Mouse (Mus musculus): Measurements from ENCODE around the gene Osbpl10. TPM values are rescaled to one million over a fixed set of nuclear protein-coding genes. Genes with fewer than 3 reads are reported as not detected.

Gene Osbpl10
- polyA plus RNA-seq, 1 experiment from 2014 or later, result 3.5 TPM

DNA sequence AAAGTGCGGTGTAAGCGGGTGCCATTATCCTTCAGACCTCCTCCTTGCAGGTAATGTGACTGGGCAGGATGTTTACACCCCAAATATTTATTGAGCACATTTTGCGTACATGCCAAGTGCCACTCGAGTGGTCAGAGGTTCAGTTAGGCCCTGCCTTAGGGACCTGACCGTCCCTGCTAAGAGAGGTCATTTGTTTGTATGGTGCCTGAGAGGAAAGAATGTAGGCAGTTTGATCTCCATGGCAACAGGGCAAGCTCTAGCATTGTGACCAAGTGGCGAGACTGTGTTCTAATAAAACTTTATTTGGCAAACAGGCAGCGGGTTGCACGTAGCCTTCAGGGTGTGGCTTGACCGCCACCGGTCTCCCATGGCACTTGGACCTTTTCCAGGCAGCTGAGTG lies 12.1 kb downstream of the Osbpl10 start:
- WGBS, result 71% methylated on average over 10 of the region's 10 CpGs
- Histone ChIP-seq H3K27me3 (replicated peaks; ENCODE audit: control insufficient read depth, insufficient read depth, low read length) (no peaks in the 10 kb centered on the region), H3K27ac (ENCODE audit: low read depth, low read length) (no peak overlapping the region)

DNA sequence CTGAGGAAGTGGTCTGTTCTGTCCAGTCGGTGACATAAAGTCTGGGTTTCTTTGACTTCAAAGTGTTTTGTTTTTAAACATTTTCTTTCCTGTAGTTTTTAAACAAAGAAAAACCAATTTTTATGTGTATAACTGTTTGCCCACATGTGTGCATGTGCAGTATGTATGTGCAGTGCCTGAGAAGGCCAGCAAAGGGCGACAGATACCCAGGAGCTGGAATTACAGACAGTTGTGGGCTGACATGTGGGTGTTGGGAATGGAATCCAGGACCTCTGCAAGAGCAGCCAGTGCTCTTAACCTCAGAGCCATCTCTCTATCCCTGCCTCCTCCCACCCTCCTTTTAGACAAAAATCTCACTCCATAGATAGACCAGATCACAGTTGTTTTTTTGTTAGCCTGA lies 14.2 kb downstream of the Osbpl10 start:
- H3K27me3 ChIP-seq (replicated peaks; ENCODE audit: control insufficient read depth, insufficient read depth, low read length), result no peaks in the 10 kb centered on the region
- peaks cover 8% of the 10 kb centered on the region for H3K9me3 ChIP-seq (ENCODE audit: control insufficient read depth, low read length)
- no peaks in the 10 kb centered on the region for H3K36me3 ChIP-seq (ENCODE audit: control insufficient read depth, insufficient read depth, low read length)
- H3K4me3 ChIP-seq (ENCODE audit: low read length), result no peak overlapping the region
- H3K4me1 ChIP-seq (ENCODE audit: control insufficient read depth, insufficient read depth, low read depth, low read length), result peaks cover 6% of the 10 kb centered on the region; the same call in 1 of the 2 replicates
- H3K4me2 ChIP-seq (ENCODE audit: low read length), result no peak overlapping the region
- 84% methylated on average over 2 of the region's 2 CpGs for WGBS
- no peak overlapping the region for H3K27ac ChIP-seq (ENCODE audit: low read depth, low read length)
- no peak overlapping the region for H3K9ac ChIP-seq (ENCODE audit: low read depth, low read length)
- ATAC-seq, result no peak

More for the DNA sequence above, 12.1 kb downstream of the Osbpl10 start:
- ATAC-seq, result no peak
- no peak overlapping the region for H3K9ac ChIP-seq (ENCODE audit: low read depth, low read length)
- peaks cover 8% of the 10 kb centered on the region for H3K9me3 ChIP-seq (ENCODE audit: control insufficient read depth, low read length)
- no peak overlapping the region for H3K4me3 ChIP-seq (ENCODE audit: low read length)
- H3K4me2 ChIP-seq (ENCODE audit: low read length), result no peak overlapping the region
- H3K36me3 ChIP-seq (ENCODE audit: control insufficient read depth, insufficient read depth, low read length), result no peaks in the 10 kb centered on the region
- peaks cover 6% of the 10 kb centered on the region; the same call in 1 of the 2 replicates for H3K4me1 ChIP-seq (ENCODE audit: control insufficient read depth, insufficient read depth, low read depth, low read length)

DNA sequence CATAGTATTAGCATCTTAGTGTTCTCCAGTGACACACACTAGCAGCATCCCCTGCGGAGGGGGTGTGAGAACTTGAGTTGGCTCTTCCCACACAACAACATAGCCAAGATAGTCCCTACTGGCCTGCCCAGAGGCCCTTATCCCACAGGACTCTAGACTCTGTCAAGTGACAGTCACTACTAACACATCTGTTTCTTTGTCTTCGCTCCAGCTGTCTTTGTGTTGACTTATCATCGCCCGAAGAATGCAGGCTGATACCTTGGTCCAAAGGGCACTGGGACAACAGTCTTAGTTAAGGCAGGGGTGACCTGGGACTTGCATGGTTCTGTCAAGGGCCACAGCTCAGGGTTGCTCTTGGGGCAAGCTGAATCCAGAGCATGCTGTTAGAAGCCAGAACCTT lies 16.9 kb downstream of the Osbpl10 start:
- no peak for ATAC-seq
- peaks cover 8% of the 10 kb centered on the region for H3K9me3 ChIP-seq (ENCODE audit: control insufficient read depth, low read length)
- H3K9ac ChIP-seq (ENCODE audit: low read depth, low read length), result no peak overlapping the region
- H3K27ac ChIP-seq (ENCODE audit: low read depth, low read length), result no peak overlapping the region
- WGBS, result 86% methylated on average over 4 of the region's 4 CpGs
- no peaks in the 10 kb centered on the region for H3K36me3 ChIP-seq (ENCODE audit: control insufficient read depth, insufficient read depth, low read length)
- H3K4me1 ChIP-seq (ENCODE audit: control insufficient read depth, insufficient read depth, low read depth, low read length), result no peaks in the 10 kb centered on the region
- no peaks in the 10 kb centered on the region for H3K27me3 ChIP-seq (replicated peaks; ENCODE audit: control insufficient read depth, insufficient read depth, low read length)
- H3K4me3 ChIP-seq (ENCODE audit: low read length), result no peak overlapping the region
- no peak overlapping the region for H3K4me2 ChIP-seq (ENCODE audit: low read length)

DNA sequence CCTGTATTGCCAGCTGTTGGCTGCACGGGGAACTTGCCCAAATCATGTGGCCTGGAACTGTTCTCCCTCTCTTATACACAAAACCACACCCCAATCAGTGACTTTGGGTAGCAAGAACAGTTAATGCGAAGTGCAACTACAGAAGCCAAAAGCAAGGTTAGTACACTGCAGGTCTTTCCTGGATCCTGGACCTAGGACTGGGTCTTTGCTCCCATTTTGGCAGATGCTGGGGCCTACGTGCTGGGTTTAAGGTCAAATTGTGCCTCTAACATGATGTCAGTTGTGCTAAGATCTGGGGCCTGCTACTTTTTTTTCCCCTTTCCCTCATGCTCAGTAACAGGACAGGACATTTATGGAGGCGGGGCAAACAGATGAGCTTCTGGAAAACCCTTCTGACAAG lies 17.3 kb downstream of the Osbpl10 start:
- Histone ChIP-seq H3K4me2 (ENCODE audit: low read length) (no peak overlapping the region), H3K9me3 (ENCODE audit: control insufficient read depth, low read length) (peaks cover 8% of the 10 kb centered on the region), H3K4me1 (ENCODE audit: control insufficient read depth, insufficient read depth, low read depth, low read length) (no peaks in the 10 kb centered on the region), H3K27me3 (replicated peaks; ENCODE audit: control insufficient read depth, insufficient read depth, low read length) (no peaks in the 10 kb centered on the region), H3K4me3 (ENCODE audit: low read length) (no peak overlapping the region), H3K27ac (ENCODE audit: low read depth, low read length) (no peak overlapping the region), H3K36me3 (ENCODE audit: control insufficient read depth, insufficient read depth, low read length) (no peaks in the 10 kb centered on the region), H3K9ac (ENCODE audit: low read depth, low read length) (no peak overlapping the region)
- no peak for ATAC-seq
- 91% methylated on average over 4 of the region's 4 CpGs for WGBS

DNA sequence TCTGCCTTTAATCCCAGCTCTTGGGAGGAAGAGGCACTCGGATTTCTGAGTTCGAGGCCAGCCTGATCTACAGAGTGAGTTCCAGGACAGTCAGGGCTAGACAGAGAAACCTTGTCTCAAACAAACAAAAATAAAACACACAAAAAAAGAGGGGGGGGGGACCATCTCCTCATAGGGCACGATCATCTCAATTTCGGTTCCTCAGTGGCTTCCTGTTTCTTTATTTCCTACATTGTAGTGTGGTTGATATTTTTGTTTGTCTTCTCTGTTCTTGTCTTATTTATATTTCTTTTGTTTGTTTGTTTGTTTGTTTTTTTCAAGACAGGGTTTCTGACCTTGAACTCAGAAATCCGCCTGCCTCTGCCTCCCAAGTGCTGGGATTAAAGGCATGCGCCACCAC lies 18.1 kb downstream of the Osbpl10 start:
- H3K4me3 ChIP-seq (ENCODE audit: low read length), result no peak overlapping the region
- peaks cover 8% of the 10 kb centered on the region for H3K9me3 ChIP-seq (ENCODE audit: control insufficient read depth, low read length)
- H3K27me3 ChIP-seq (replicated peaks; ENCODE audit: control insufficient read depth, insufficient read depth, low read length), result no peaks in the 10 kb centered on the region
- H3K4me1 ChIP-seq (ENCODE audit: control insufficient read depth, insufficient read depth, low read depth, low read length), result no peaks in the 10 kb centered on the region
- ATAC-seq, result no peak
- no peak overlapping the region for H3K27ac ChIP-seq (ENCODE audit: low read depth, low read length)
- H3K36me3 ChIP-seq (ENCODE audit: control insufficient read depth, insufficient read depth, low read length), result no peaks in the 10 kb centered on the region
- WGBS, result 98% methylated on average over 6 of the region's 6 CpGs
- H3K9ac ChIP-seq (ENCODE audit: low read depth, low read length), result no peak overlapping the region
- no peak overlapping the region for H3K4me2 ChIP-seq (ENCODE audit: low read length)

DNA sequence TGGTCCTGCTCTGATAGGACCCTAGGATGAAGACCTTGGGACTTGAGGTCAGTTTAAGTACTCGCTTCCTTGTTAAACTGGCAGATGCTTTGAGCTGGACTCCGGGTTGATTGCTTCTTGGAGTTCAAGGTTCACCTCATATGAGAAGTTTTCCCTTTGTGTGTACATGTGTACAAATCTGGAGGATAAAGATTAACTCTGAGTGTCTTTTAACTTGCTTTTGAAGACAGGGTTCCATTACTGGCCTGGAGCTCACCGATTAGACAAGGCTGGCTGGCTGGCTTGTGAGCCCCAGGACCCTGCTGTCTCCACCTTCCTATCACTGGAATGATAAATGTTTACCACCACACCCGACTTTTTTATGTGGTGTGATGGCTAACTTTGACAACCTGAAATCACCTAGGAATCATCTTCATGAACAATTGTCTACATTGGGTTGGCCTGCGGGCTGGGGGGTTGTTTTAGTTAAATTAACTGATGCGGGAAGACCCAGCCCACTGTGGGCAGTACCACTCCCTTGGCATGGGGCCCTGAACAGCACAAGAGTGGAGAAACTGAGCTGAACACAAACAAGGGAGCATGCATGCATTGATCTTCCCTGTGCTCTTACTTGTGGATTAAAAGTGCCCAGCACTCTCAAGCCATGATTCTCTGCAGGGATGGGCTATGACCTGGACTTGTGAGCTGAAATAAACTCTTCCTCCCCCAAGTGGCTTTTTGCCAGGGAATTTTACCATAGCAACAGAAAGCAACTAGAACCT lies 20.8 kb downstream of the Osbpl10 start:
- H3K27me3 ChIP-seq (replicated peaks; ENCODE audit: control insufficient read depth, insufficient read depth, low read length), result no peaks in the 10 kb centered on the region
- no peak overlapping the region for H3K27ac ChIP-seq (ENCODE audit: low read depth, low read length)
- H3K9ac ChIP-seq (ENCODE audit: low read depth, low read length), result no peak overlapping the region
- H3K4me2 ChIP-seq (ENCODE audit: low read length), result no peak overlapping the region
- no peak overlapping the region for H3K4me3 ChIP-seq (ENCODE audit: low read length)
- ATAC-seq, result no peak
- H3K9me3 ChIP-seq (ENCODE audit: control insufficient read depth, low read length), result no peaks in the 10 kb centered on the region
- H3K36me3 ChIP-seq (ENCODE audit: control insufficient read depth, insufficient read depth, low read length), result no peaks in the 10 kb centered on the region
- 91% methylated on average over 6 of the region's 6 CpGs for WGBS
- no peaks in the 10 kb centered on the region for H3K4me1 ChIP-seq (ENCODE audit: control insufficient read depth, insufficient read depth, low read depth, low read length)

DNA sequence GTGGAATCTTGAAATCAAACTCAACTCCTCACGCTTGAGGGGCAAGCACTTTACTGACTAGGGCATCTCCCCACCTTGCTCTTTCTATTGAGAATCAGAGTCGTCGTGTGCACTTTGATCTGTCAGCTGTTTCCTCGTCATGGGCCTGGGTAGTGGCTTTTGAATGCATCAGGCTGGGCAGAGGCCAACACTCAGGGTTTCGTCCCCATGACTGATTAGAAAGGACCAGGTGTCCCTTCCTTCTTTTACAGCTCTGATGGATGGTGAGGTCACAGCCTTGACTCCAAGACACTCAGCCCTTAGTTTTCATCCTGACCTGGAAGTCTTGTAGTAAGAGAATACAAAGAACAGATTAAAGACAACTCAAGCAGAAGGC lies 21.4 kb downstream of the Osbpl10 start:
- no peak overlapping the region for H3K4me3 ChIP-seq (ENCODE audit: low read length)
- no peak overlapping the region for H3K9ac ChIP-seq (ENCODE audit: low read depth, low read length)
- no peak overlapping the region for H3K4me2 ChIP-seq (ENCODE audit: low read length)
- no peaks in the 10 kb centered on the region for H3K4me1 ChIP-seq (ENCODE audit: control insufficient read depth, insufficient read depth, low read depth, low read length)
- 42% methylated on average over 5 of the region's 5 CpGs for WGBS
- no peaks in the 10 kb centered on the region for H3K27me3 ChIP-seq (replicated peaks; ENCODE audit: control insufficient read depth, insufficient read depth, low read length)
- no peak overlapping the region for H3K27ac ChIP-seq (ENCODE audit: low read depth, low read length)
- no peaks in the 10 kb centered on the region for H3K9me3 ChIP-seq (ENCODE audit: control insufficient read depth, low read length)
- no peak for ATAC-seq
- H3K36me3 ChIP-seq (ENCODE audit: control insufficient read depth, insufficient read depth, low read length), result no peaks in the 10 kb centered on the region

DNA sequence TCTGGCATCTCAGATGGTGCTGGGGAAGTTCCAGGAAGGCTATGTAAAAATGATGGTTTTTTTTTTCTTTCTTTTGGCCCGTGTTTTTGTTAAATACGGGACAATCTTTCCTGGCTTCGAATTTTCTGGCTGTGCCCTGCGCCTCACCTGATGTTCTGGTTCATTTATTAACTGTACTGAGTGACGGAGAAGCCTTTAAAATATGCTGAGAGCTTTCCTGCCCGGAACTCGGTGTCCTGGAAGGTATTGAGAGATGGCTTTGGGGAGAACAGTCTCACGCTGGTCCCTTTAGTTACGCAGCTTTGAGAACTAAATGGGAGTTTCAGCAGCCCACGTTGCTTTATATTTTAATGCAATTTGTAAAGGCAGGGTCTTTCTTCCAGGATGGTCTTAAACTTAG lies 27.1 kb downstream of the Osbpl10 start:
- Histone ChIP-seq H3K4me1 (ENCODE audit: control insufficient read depth, insufficient read depth, low read depth, low read length) (no peaks in the 10 kb centered on the region), H3K9me3 (ENCODE audit: control insufficient read depth, low read length) (0 out of 2 replicates have a peak, but pooled peaks cover 3% of the 10 kb centered on the region), H3K4me2 (ENCODE audit: low read length) (no peak overlapping the region), H3K27ac (ENCODE audit: low read depth, low read length) (no peak overlapping the region), H3K36me3 (ENCODE audit: control insufficient read depth, insufficient read depth, low read length) (no peaks in the 10 kb centered on the region), H3K27me3 (replicated peaks; ENCODE audit: control insufficient read depth, insufficient read depth, low read length) (no peaks in the 10 kb centered on the region), H3K9ac (ENCODE audit: low read depth, low read length) (no peak overlapping the region), H3K4me3 (ENCODE audit: low read length) (no peak overlapping the region)
- ATAC-seq, result no peak
- 59% methylated on average over 10 of the region's 10 CpGs for WGBS

DNA sequence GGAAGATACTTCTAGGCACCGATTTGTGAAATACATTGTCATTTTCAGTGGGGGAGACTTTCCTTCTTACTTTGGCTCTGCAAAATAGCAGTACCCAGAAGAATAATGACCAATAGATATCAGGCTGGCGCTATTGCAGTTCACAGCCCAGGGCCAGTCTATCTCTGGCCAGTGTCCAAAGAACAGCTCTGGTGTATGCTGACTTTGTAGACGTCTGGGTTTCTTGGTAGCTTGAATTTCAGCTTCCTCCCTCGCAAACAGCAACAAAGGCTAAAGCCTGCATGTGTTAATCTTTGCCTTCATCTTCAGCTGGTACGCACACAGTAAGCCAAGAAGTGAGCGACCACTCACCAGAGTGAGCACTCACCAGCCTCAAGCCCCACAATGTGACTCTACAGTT lies 29.4 kb downstream of the Osbpl10 start:
- H3K36me3 ChIP-seq (ENCODE audit: control insufficient read depth, insufficient read depth, low read length), result no peaks in the 10 kb centered on the region
- no peak for ATAC-seq
- WGBS, result 71% methylated on average over 6 of the region's 6 CpGs

More for the DNA sequence above, 29.4 kb downstream of the Osbpl10 start:
- Histone ChIP-seq H3K27ac (ENCODE audit: low read depth, low read length) (no peak overlapping the region), H3K4me2 (ENCODE audit: low read length) (no peak overlapping the region), H3K27me3 (replicated peaks; ENCODE audit: control insufficient read depth, insufficient read depth, low read length) (no peaks in the 10 kb centered on the region), H3K9me3 (ENCODE audit: control insufficient read depth, low read length) (0 out of 2 replicates have a peak, but pooled peaks cover 3% of the 10 kb centered on the region), H3K4me3 (ENCODE audit: low read length) (no peak overlapping the region), H3K9ac (ENCODE audit: low read depth, low read length) (no peak overlapping the region), H3K4me1 (ENCODE audit: control insufficient read depth, insufficient read depth, low read depth, low read length) (no peaks in the 10 kb centered on the region)

Measured in hindbrain, embryonic 16.5 days (tissue).